Mouse (Mus musculus) midbrain, embryonic 16.5 days (tissue): ENCODE measurements around the gene Crygc. TPM values are rescaled to one million over a fixed set of nuclear protein-coding genes. Genes with fewer than 3 reads are reported as not detected.

Source experiments
- ATAC-seq: fragments of 200-750 bp; cut with Nextera tagmentation; 2 replicates; pipeline ENCODE4 v1.8.0; 2017; ENCODE audit warnings: moderate TSS enrichment
- H3K27ac ChIP-seq: fragments of 300-500 bp; sonication (generic); 2 replicates; pipeline ENCODE4 v1.5.1; 2014; ENCODE audit warnings: mild to moderate bottlenecking, low read length, mixed read lengths
- H3K27me3 ChIP-seq: fragments of 300-500 bp; sonication (generic); 2 replicates; pipeline ENCODE4 v1.6.1; 2014; ENCODE audit warnings: low read depth, low read length, mixed read lengths; ENCODE audit not compliant: control insufficient read depth, insufficient read depth
- H3K36me3 ChIP-seq: fragments of 300-500 bp; sonication (generic); 2 replicates; pipeline ENCODE4 v1.6.1; 2014; ENCODE audit warnings: mild to moderate bottlenecking, low read length, moderate library complexity, mixed read lengths; ENCODE audit not compliant: control insufficient read depth, insufficient read depth
- H3K4me1 ChIP-seq: fragments of 300-500 bp; sonication (generic); 2 replicates; pipeline ENCODE4 v1.6.1; 2014; ENCODE audit warnings: mild to moderate bottlenecking, low read length, mixed read lengths; ENCODE audit not compliant: control insufficient read depth, insufficient read depth
- H3K4me2 ChIP-seq: fragments of 300-500 bp; sonication (generic); 2 replicates; pipeline ENCODE4 v1.6.1; 2014; ENCODE audit warnings: mild to moderate bottlenecking, low read length, mixed read lengths
- H3K4me3 ChIP-seq: fragments of 300-500 bp; sonication (generic); 2 replicates; pipeline ENCODE4 v1.5.1; 2014; ENCODE audit warnings: low read depth, mild to moderate bottlenecking, low read length, moderate library complexity, mixed read lengths
- H3K9ac ChIP-seq: fragments of 300-500 bp; sonication (generic); 2 replicates; pipeline ENCODE4 v1.6.1; 2014; ENCODE audit warnings: low read depth, low read length, mixed read lengths
- H3K9me3 ChIP-seq: fragments of 300-500 bp; sonication (generic); replicated peaks from 2 replicates; pipeline ENCODE4 v1.6.1; 2014; ENCODE audit warnings: mild to moderate bottlenecking, low read length, mixed read lengths; ENCODE audit not compliant: control insufficient read depth, poor library complexity, severe bottlenecking
- WGBS: fragments of 180-500 bp; shearing (Covaris S2); extraction: QIAGEN DNeasy Blood & Tissue Kit; methylation state at CpG from one replicate; pipeline ENCODE4 v1.1.7; 2014; 5-methylcytosine and 5-hydroxymethylcytosine counted together
- polyA plus RNA-seq: library from polyadenylated mRNA; unstranded; fragments of >200 nt; fragmentation: Nextera tagmentation; extraction: Ambion mirVana; gene quantifications from 2 replicates; pipeline ENCODE4 v1.2.1, GENCODE M21; 2015

Crygc gene
- polyA plus RNA-seq, 1 experiment from 2014 or later = not detected

DNA sequence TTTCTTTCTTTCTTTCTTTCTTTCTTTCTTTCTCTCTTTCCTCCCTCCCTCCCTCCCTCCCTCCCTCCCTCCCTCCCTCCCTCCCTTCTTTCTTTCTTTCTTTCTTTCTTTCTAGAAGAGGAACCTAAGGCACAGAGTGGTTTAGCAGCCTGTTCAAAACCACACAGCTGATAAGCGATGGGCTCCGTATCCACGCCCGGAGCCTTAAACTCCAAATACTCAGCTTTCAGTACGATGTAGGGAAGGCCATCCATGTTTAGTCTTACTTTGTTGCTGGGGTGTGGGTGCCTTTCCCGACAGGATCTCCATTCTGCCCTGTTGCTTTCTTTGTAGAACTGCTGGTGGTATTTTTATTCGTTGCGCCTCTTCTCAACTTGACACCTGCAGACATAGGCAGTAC is 35.7 kb upstream of the Crygc start:
- Histone ChIP-seq H3K4me2 (no peak overlapping the region), H3K36me3 (no peaks in the 10 kb centered on the region), H3K27me3 (no peaks in the 10 kb centered on the region), H3K27ac (no peak overlapping the region), H3K4me3 (no peak overlapping the region), H3K4me1 (no peaks in the 10 kb centered on the region), H3K9ac (no peak overlapping the region), H3K9me3 (no peaks in the 10 kb centered on the region)
- no peak for ATAC-seq
- WGBS = 96% methylated on average over 8 of the region's 8 CpGs

- no peak for ATAC-seq
- 88% methylated on average over 10 of the region's 10 CpGs for WGBS
- Histone ChIP-seq H3K27me3 (no peaks in the 10 kb centered on the region), H3K36me3 (no peaks in the 10 kb centered on the region), H3K4me2 (no peak overlapping the region), H3K9ac (no peak overlapping the region), H3K9me3 (no peaks in the 10 kb centered on the region), H3K4me3 (no peak overlapping the region), H3K27ac (no peak overlapping the region), H3K4me1 (no peaks in the 10 kb centered on the region)
These were observed 34.3 kb upstream of the Crygc start for GRCm38 (mm10) chr1:65107654-65108279.

DNA sequence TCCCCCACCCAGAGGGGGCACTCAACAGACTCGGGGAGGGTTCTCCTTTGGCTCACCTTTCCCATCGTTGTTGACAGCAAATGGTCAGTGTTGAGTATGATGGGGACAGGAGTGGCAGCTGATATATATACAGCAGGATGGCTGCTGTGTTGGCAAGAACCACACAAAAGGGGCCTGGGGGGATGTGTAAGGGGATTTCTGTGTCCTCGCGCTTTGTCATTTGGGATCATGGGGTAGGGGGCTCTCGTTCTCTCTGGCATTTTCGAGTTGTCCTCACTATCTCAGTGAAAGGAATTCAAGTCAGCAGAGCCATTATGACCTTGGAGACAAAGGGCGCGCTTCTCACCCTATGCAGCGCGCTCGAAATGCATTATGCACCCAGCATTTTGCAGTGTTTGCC is 29.8 kb upstream of the Crygc start, which contains the start of gene Cryga:
TSS of gene Cryga (minus strand) at position 101 of the 400 bp plus-strand sequence.
- 85% methylated on average over 11 of the region's 11 CpGs for WGBS
- no peaks in the 10 kb centered on the region for H3K4me1 ChIP-seq
- H3K27ac ChIP-seq = no peak within 1 kb of the TSS
- no peak within 1 kb of the TSS for H3K4me3 ChIP-seq
- no peak within 1 kb of the TSS for H3K4me2 ChIP-seq
- no peak within 1 kb of the TSS for H3K9ac ChIP-seq
- ATAC-seq = no peak
- H3K27me3 ChIP-seq = no peaks in the 10 kb centered on the region
- no peaks in the 10 kb centered on the region for H3K9me3 ChIP-seq
- no peaks in the 10 kb centered on the region for H3K36me3 ChIP-seq

- Histone ChIP-seq H3K27me3 (no peaks in the 10 kb centered on the region), H3K27ac (no peak overlapping the region), H3K36me3 (no peaks in the 10 kb centered on the region), H3K4me1 (no peaks in the 10 kb centered on the region), H3K4me2 (no peak overlapping the region), H3K4me3 (no peak overlapping the region), H3K9ac (no peak overlapping the region), H3K9me3 (no peaks in the 10 kb centered on the region)
- WGBS = 89% methylated on average over 3 of the region's 3 CpGs
- no peak for ATAC-seq
These were observed 23.5 kb upstream of the Crygc start for GRCm38 (mm10) chr1:65096953-65097352.

DNA sequence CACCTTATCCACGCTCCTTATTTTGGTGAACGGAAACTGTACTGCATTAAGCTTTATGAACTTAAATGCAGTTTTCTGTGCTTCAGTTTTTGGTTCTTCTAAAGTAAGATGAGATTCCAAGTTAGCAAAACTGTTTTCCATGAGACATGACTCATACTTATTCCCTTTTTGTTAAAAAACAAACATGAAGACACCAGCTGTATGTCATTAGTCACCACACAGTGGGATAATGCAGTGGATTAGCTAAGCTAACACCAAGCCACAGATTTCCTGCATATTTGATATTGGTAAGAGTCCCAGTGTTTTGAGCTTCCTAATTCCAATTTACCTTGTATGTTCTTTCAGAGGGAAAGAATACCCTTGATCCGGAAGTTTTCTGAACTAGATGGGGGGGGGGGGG is 18.1 kb upstream of the Crygc start:
- H3K27ac ChIP-seq = no peak overlapping the region

GRCm38 (mm10) chr1:65090370-65090769 is 16.9 kb upstream of the Crygc start:
- H3K27ac ChIP-seq = no peak overlapping the region
- WGBS = 81% methylated on average over 2 of the region's 2 CpGs
- H3K4me1 ChIP-seq = no peaks in the 10 kb centered on the region
- no peak for ATAC-seq
- no peaks in the 10 kb centered on the region for H3K9me3 ChIP-seq
- no peaks in the 10 kb centered on the region for H3K36me3 ChIP-seq
- no peak overlapping the region for H3K4me3 ChIP-seq
- H3K9ac ChIP-seq = no peak overlapping the region
- H3K4me2 ChIP-seq = no peak overlapping the region
- no peaks in the 10 kb centered on the region for H3K27me3 ChIP-seq

More for the DNA sequence above, 18.1 kb upstream of the Crygc start:
- no peak overlapping the region for H3K4me2 ChIP-seq
- H3K9ac ChIP-seq = no peak overlapping the region
- H3K4me1 ChIP-seq = no peaks in the 10 kb centered on the region
- ATAC-seq = no peak
- no peak overlapping the region for H3K4me3 ChIP-seq
- H3K9me3 ChIP-seq = no peaks in the 10 kb centered on the region
- no peaks in the 10 kb centered on the region for H3K36me3 ChIP-seq
- WGBS = 90% methylated on average over 3 of the region's 3 CpGs
- no peaks in the 10 kb centered on the region for H3K27me3 ChIP-seq

DNA sequence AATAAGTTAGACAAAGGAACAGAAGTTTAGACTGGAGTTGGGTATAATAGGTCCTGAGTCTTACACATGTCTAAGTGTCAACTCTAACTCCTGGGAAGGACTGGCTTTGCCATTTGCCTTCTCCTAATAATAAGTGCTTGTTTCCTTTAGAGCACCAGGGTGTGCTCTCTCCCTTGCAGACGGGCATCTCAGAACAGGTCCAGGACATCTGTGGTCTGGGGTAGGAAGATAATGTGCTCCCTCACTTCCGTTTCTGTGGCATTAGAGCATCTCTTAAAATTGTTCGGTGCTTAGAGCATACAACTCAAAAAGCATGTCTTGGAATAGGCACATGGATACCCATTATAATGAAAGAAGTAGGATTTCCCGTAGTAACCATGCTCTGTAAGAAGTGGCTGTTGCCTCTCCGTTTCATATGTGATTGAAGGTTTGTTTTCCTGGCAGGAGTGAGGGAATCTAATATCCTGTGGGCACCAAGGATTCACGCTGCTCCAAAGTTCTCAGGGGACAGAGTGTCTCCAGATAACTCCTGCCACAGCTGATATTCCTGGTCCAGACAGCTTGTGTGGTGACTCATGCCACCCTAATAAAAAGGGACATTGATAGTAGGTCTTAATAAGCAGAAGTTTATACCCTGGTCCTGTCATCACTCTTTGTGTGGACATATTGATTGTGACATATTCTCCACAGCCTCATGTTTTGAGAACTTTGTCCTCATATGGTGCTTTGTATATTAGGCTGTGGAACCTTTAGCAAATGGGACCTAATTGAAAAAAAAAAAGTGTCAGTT is 15.3 kb upstream of the Crygc start:
- H3K36me3 ChIP-seq = no peaks in the 10 kb centered on the region
- no peak overlapping the region for H3K27ac ChIP-seq
- ATAC-seq = no peak
- no peak overlapping the region for H3K4me2 ChIP-seq
- no peaks in the 10 kb centered on the region for H3K27me3 ChIP-seq
- H3K9me3 ChIP-seq = no peaks in the 10 kb centered on the region
- no peak overlapping the region for H3K4me3 ChIP-seq
- 86% methylated on average over 6 of the region's 6 CpGs for WGBS
- H3K4me1 ChIP-seq = no peaks in the 10 kb centered on the region
- H3K9ac ChIP-seq = no peak overlapping the region

DNA sequence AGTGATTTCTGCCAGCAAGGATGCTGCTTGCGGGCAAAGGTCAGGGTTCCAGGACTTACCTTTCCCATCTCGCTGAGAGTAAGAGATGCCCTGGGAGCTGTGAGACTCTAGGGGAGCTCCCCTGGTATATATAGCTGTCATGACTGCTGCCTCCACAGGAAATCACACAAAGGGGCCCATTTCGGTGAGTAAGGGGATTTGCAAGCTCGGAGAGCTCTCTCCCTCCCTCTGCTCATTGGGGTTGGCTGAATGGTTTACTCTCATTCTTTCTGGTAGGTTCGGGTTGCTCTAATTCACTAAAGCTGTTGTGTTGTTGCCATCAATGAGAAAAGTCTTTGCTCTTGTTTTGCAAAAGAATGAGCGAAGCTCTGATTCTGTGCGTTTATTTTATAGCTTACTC is 8.7 kb upstream of the Crygc start, which contains the start of gene Crygb:
TSS of gene Crygb (minus strand) at position 101 of the 400 bp plus-strand sequence.
- peak within 1 kb of the TSS; percentile 14; the same call in 1 of the 2 replicates for H3K4me2 ChIP-seq

GRCm38 (mm10) chr1:65075607-65076006 is 2.1 kb upstream of the Crygc start:
- no peaks in the 10 kb centered on the region for H3K9me3 ChIP-seq
- no peaks in the 10 kb centered on the region for H3K36me3 ChIP-seq
- no peak overlapping the region for H3K27ac ChIP-seq
- H3K9ac ChIP-seq = no peak overlapping the region
- H3K4me3 ChIP-seq = no peak overlapping the region
- H3K4me2 ChIP-seq = no peak overlapping the region
- ATAC-seq = no peak
- 30% methylated on average over 5 of the region's 5 CpGs for WGBS
- H3K27me3 ChIP-seq = no peaks in the 10 kb centered on the region
- H3K4me1 ChIP-seq = no peaks in the 10 kb centered on the region

More for the DNA sequence above, 8.7 kb upstream of the Crygc start, which contains the start of gene Crygb:
- Histone ChIP-seq H3K27me3 (no peaks in the 10 kb centered on the region), H3K4me1 (no peaks in the 10 kb centered on the region), H3K9ac (no peak within 1 kb of the TSS), H3K4me3 (no peak within 1 kb of the TSS), H3K27ac (no peak within 1 kb of the TSS), H3K36me3 (no peaks in the 10 kb centered on the region), H3K9me3 (no peaks in the 10 kb centered on the region)
- 19% methylated on average over 7 of the region's 7 CpGs for WGBS
- ATAC-seq = no peak
